Mouse (Mus musculus): ENCODE data around the gene Lnpk.
A peak's percentile ranks its signal among the peaks of the same experiment; 100 is the strongest.

Lnpk gene

DNA sequence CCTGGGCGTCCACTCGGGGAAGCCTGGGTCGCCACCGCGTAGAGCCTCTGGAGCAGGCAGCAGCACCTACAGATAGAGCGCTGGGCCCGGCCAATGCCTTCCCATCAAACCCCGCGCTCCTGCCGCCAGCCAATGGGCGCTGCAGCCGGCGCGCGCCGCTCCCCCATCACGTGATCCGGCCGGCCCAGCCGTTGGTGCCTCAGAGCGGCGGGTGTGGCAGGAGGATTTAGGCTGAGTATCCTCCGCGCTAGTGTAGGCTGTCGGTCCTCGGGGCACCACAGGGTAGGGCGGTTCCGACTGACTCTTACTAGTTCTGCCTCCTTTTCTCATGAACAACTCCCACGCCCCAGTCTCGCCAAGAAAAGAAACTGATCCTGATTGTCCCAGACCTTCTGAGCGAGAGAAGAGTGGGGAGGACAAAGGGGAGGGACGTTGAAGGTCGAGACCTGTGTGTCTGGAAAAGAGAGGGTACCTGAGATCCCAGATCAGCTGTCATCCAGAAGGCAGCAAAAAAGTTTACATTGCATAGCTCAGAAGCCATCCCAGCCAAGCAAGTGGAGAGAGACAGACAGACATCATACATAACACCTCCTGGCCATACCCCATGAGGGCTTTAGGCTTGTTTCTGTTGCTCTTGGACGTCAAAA lies at the start of gene Lnpk:
Gene Lnpk (minus strand): TSS at position 593 of the 647 bp plus-strand sequence.
- DNase-seq (ENCODE audit: extremely low read depth, low read depth, low spot score): peak; percentile 64

DNA sequence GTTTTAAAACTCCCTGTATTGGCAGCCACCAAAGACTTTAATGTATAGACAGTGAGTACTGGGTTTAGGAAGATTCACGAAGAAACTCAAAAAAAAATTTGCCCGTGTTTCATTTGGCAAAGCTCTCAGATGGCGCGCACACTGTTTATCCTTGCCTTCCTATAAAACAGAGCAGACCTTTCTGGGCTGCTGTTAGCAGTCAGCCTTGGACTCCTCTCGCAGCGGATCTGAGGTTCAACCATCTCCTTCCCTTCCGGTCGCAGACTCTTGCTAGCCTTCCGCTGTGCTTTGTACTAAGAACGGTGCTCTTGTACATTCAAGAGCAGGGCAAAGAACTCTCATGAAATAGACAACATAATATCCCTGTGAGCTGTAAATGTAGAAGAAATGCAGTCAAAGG lies 41.1 kb upstream of the Lnpk start:
- no peak for DNase-seq (ENCODE audit: extremely low read depth, low read depth, low spot score)

DNA sequence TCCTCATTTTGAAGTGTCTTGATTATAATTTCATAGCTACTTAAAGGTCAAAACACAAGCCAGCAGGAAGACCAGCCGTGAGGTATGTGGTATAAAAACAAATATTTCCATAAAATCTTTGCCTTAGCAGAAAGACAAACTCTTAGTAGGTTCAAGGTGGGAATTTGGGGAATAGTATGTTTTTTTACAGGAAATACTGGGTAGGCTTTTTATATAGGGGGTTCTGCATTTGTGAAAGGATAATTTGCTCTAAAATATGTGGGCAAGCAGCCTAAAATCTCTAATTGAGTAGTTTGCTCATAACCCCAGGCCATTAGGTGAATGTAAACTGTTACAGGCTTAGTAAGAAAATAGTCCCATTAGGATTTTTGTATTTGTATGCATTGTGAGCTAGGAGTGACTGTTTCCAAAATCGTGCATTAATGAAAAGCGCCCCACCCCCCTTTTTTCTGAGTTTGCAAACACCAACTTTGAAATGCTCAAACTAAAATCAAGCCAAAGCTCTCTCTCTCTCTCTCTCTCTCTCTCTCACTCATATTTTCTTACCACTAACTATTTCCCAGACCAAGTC lies 40.5 kb upstream of the Lnpk start:
- DNase-seq (ENCODE audit: extremely low read depth, low read depth, low spot score): no peak

DNA sequence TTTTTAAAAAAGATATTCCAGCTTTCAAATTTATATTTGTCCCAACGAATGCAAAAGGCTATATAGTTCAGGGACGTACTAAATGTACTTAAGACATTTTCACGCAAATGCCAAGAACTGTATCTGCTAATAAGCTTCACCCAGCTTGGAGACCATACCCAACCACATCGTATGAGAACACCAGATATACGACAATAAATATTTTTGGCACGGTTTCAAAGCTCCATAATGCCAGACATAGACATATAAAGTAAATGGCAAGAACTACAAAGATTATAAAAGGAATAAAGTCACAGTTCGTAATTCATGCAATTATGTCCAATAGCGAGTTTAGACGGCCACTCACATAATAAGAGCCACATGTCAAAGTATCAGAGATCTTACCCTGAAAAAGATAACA lies 38.5 kb upstream of the Lnpk start:
- no peak for DNase-seq (ENCODE audit: extremely low read depth, low read depth, low spot score)

DNA sequence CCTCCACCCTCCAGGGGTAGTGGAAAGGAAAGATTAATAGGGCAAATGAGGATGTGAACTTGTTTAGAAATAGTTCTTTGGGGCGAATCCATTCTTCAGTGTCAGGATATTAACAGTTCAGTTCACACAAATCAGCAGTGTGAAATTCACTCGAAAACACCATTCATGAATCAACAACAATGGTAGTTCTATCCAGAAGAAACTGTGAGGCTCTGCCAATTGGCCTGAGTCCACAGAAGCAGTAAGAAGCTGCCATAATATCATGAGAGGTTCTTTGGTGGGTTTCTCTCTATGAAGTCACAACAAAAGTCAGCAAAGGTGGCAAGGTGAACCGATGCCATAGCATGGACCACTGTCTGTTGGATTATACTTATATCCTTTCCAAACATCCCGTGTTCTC lies 32.2 kb upstream of the Lnpk start:
- DNase-seq (ENCODE audit: extremely low read depth, low read depth, low spot score): no peak

DNA sequence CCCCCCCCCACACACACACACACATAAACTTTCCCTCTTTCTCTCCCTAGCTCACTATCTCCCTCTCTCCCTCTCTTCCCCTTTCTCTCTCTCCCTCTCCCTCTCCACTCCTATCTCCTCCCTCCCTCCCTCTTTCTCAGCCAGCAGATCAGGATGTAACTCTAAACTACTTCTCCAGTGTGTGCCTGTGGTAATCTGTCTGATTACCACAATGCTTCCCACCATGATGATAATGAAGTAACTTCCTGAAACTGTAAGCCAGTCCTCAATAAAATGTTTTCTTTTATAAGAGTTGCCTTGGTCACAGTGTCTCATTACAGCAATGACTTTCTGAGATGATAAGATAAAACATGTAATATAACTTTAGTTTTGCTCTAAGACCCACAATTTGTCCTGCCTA lies 30.1 kb upstream of the Lnpk start:
- DNase-seq (ENCODE audit: extremely low read depth, low read depth, low spot score): no peak

DNA sequence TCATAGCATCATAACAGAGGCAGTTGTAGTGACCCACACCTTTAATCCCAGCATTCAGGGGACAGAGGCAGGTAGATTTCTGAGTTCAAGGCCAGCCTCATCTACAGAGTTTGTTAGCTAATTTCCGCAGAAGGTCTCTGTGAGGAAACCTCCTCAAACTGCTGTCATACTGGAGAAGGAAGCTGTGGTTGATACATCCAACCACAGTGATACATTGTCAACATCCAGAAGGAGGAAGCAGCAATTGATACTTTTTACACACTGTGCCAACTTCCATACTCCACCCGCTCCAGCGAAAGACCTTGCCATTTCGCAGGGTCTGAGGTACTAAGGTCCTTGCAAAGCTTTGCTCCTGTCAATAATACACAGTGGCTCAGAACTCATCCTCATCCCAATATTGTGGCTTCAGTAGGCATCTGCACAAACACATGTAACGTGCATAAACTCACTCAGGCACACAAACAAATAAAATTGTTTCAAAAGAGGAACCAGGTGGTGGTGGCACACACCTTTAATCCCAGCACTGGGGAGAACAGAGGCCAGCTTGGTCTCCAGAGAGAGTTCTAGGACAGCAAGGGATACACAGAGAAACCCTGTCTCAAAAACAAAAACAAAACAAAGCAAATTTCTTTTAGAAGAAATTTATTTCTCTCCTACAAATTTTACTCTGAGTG lies 27.0 kb upstream of the Lnpk start:
- DNase-seq (ENCODE audit: extremely low read depth, low read depth, low spot score): no peak

DNA sequence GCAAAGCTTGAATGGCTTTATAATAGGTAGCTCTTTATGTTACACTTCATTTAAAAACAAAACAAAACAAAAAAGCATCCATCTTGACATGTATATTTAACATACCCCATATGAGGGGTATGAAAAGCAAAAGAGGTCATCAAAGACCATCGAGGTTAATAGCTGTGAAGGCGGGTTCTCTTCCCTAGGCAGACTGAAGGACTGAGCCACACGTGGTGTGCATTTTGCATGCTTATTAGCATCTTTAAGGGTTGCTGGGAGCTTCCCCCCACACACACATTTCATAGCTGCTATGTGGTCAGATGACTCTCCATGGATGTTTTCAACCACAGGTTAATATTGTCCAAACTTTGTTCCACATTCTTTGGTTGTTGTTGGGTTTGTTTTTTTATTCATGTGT lies 24.8 kb upstream of the Lnpk start:
- no peak for DNase-seq (ENCODE audit: extremely low read depth, low read depth, low spot score)

DNA sequence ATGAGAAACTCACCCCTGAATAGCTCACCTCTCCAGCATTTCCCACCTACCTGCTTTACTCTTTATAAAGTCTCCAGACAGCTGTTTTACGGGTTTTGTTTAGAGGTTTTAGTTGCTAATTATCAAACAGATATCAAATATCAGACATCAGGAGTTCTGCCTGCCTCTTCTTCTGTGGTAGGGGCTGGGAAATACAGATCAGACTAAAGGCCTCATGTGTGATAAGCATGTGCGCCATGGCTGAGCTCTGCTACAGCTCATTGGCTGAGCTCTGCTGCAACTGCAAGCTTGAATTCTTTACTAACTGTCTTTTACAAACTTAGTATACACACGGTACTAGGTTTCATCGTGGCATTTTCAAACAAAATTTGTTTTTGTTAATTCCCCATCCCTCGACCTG lies 23.2 kb upstream of the Lnpk start:
- DNase-seq (ENCODE audit: extremely low read depth, low read depth, low spot score): no peak

DNA sequence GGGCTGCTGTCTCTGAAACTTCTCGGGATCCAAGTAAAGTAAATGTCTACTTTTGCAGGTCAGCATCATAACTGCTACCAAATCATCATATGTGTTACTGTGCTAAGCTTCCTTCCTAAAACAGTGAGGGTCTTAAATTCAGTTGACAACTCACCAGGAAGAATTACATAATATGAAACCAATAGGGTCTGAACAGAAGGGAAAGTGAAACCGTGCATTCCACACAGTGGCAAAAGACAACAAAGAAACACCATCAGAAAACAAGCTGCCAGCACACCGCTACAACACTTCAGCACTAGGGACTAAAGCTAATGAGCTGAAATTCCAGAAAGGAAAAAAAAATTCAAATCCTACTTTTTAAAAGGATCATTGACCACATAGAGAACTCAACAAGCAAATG lies 17.9 kb upstream of the Lnpk start:
- no peak for DNase-seq (ENCODE audit: extremely low read depth, low read depth, low spot score)

DNA sequence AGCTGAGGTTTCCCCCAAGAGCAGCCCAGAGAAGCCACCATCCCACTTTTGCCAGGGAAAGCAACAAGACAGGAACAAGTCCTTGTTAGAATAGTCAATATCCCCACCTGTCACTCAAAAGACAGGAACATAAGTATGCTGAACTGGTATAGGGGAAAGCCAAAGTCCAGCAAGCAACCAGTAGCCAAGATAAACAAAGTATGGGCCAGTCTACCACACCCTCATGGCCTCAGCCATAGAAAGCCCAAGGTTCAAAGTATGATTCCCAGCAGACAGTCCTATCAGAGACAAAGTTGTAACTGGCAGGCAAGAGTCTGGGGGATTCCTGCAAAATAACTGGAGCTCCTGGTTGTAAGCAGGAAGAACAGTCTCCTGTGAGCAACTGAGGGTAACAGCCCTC lies 16.9 kb upstream of the Lnpk start:
- no peak for DNase-seq (ENCODE audit: extremely low read depth, low read depth, low spot score)

DNA sequence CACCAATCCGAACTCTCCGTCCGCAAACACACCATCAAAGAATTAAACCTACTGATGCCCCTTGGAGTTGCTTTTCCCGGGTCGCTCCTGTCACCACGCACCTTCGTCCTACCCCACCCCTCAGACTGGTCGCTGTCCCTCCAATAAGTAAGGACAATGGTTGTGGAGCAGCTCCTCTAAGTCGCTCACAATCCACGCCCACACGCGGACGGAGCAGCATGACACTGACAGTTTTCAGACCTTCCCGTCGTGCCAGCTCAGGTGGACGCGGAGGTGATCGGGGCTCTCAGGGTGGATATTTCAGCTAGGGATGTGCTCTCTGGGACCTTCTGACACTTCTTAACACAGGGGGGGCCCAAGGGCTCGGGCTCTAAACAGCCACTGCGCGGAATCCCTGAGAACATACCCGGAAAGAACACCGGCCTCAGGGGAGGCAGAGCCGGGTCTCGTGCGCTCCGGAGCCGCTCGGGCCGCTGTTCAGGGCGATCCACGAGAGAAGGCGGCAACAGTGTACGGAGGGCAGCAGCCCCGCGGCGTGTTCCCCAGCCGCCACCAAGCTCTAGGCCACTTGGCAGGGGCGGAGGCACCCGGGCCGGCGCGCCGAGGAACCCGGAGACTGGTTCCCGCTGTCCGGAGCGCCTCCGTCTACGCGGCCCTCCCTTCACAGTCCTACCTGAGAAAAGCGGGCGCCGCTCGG lies 941 bp downstream of the Lnpk start:
- no peak for DNase-seq (ENCODE audit: extremely low read depth, low read depth, low spot score)

DNA sequence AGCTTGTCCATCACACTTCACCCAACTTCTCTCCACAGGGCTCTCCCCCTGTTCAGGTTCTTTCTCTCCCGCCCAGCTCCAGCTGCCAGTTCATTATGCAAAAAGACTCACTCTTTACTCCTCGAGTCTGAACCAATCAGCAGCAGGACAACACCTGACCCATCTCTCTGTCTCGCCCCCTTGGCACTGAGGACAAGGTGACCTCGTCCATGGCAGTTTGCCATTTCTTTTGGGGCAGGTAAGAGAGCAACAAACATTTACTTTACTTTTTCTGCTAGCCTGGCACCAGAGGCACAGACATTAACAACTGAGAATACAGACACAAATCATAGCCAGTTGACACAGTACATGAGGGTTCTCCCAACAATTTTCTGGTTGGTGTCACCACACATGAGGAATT lies 8.8 kb downstream of the Lnpk start:
- DNase-seq (ENCODE audit: extremely low read depth, low read depth, low spot score): no peak

DNA sequence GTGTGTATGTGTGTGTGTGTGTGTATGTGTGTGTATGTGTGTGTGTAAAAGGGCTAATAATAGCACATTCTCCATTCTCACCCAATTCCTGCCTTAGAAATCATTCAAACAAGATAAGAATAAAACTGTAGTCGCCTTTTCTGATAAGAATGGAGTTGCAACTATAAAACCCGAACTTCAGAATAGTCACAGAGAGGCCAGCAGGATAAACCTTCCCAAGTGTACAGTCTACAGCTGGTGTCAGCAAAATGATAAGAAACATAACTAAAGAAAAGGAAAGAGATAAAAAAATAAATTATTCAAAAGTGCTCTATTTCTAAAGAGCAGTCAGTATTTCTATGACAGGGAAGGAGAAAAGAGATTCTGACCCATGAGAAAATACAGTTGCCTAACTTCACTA lies 19.4 kb downstream of the Lnpk start:
- no peak for DNase-seq (ENCODE audit: extremely low read depth, low read depth, low spot score)

DNA sequence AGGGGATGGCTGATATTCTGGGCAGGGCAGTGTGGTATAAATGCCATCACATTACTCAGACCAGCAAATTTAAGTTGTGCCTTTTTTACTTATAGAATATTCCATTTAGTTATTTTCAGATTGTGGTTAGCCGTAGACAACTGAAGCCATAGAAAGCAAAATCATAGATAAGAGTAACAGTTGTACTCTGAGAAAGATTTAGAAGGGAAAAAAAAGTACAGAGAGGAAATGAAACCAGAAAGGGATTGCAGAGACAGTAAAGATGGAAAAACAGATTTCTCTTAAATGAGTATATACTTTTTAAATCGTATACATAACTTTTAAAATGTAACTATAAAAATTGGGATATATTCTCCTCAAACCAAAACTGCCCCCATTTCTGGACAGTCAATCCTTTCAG lies 20.1 kb downstream of the Lnpk start:
- no peak for DNase-seq (ENCODE audit: extremely low read depth, low read depth, low spot score)

DNA sequence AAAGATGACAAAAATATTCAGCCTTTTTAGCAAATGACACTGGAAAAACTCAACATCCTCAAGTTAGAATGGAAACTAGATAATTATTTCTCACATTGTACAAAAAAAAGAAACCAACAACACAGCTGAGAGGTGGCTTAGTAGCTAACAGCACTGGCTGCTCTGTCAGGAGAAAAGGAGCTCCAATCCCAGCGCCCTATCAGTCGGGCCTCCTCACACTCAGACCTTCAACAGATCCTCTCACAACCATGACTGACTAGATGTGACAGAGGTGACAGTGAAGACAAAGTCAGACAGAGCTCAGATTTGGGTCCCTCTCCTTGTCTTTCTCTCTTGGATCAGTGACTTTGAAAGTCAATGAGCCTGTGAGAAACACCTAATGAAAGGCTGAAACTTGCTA lies 21.8 kb downstream of the Lnpk start:
- DNase-seq (ENCODE audit: extremely low read depth, low read depth, low spot score): no peak

DNA sequence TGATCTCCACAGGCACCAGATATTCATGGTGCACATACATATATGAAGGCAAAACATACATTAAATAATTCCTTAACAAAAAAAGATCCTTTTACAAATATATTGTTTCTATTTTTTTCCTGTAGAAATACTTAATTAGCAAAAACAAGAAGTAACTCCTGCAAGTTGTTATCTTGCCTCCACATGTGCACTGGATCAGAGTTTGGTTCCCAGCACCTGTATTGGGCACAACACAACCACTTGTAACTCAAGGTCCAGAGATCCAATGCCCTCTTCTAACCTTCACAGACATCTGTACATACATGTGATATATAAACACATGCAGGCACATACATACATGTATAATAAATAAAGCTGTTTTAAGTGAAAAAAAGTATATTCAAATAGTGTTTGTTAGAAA lies 27.3 kb downstream of the Lnpk start:
- DNase-seq (ENCODE audit: extremely low read depth, low read depth, low spot score): no peak

DNA sequence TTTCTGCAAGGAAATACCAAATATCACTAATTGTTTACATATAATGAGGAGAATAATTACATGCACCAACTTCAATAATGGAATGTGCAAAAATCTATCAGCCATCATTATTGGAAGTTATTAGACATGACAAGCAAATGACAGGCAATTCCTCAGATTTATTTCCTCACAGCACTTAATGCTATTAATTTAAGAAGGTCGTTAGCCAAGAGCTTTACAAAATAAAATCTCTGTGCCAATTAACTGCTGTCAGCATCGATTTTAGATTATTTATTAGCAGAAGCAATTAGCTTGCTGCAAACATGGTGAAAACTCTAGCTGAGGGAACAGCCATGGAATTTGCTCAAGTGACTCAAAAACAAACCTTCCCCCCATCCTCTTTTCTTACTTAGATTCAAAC lies 30.9 kb downstream of the Lnpk start:
- DNase-seq (ENCODE audit: extremely low read depth, low read depth, low spot score): no peak

DNA sequence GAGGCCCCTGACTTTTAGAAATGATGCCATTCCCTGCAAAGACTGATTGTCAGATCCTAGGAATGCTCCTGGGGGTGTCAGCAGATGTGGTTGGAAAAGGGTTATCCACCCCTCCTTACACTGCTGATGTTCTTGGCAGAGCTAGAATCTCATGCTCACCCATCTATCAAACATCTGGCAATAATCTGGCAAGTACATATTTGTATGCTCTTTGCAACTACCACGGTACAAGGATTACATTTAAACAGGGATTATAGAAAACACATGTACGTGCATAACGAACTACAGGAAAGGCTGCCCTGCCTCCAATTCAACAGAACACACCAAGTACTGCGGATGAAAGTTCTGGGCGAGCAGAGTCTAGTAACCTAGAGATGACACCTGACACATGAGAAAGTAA lies 70.9 kb downstream of the Lnpk start:
- DNase-seq (ENCODE audit: extremely low read depth, low read depth, low spot score): no peak

DNA sequence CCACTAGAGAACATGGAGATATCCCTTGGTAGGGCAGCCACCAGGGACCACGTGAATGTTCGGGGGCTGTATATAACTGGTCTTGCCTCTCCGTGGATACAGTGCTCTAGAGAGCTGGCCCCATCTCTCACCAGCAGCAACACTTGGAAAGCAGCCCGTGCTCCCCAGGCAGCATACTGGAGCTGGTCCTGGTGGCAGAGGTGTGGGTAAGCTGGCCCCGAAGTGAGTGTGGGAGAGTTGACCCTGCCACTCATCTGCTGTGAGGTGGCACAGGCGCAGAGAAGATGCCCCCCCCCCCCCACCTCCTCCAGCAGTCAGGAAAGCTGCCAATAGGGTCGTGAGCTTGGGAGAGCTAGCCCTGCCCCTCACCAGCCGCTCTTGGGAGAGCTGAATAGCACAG lies 72.8 kb downstream of the Lnpk start:
- no peak for DNase-seq (ENCODE audit: extremely low read depth, low read depth, low spot score)

DNA sequence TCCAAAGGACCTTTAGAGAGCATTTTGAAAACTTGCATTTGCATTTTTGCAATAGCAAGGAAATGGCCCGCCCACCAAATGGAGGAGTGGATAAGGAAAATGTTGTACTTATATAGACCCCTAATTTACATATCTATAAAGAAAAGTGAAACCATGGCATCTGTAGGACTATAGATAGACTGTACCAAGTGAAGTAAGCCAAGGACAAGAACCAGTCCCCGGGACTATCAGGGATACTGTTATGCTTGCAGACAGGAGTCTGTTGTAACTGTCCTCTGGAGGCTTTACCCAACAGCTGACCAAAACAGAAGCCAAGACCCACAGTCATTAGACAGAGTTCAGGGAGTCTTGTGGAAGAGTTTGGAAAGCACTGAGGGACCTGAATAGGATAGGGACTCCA lies 78.9 kb downstream of the Lnpk start:
- no peak for DNase-seq (ENCODE audit: extremely low read depth, low read depth, low spot score)

DNA sequence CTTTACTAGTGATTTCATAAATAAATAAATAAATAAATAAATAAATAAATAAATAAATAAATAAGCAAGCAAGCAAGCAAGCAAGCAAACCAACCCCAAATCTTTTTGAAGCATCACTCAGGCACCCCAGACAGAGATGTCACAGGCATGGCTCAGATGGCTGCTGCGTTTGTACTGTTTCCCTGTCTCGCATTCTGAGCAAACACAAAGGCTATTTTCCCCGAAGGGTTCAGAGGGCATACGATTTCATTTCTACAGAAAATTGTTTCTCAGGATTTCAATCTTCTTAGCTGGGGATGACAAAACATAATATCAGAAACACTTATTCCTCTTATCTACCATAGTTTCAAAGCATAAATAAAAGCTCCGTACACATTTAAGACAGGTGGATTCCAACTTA lies 81.4 kb downstream of the Lnpk start:
- no peak for DNase-seq (ENCODE audit: extremely low read depth, low read depth, low spot score)

Data from fat pad, adult 2 months (tissue).